Mouse (Mus musculus) liver, embryonic 14.5 days (tissue): Measurements from ENCODE around the gene Pdlim4.

ENCODE experiments used
- CTCF ChIP-seq: IDR thresholded peaks from 2 replicates; pipeline ENCODE4 v1.5.1; 2016; ENCODE audit warnings: antibody characterized with exemption, low read depth, control low read depth
- EP300 ChIP-seq: IDR thresholded peaks from 2 replicates; pipeline ENCODE4 v1.6.1; 2016; ENCODE audit warnings: antibody characterized with exemption, low read depth

- no peak for TF ChIP-seq CTCF
- TF ChIP-seq EP300: no peak
Measured at GRCm38 (mm10) chr11:54016051-54016450, 52.8 kb downstream of the Pdlim4 start.
